Mouse (Mus musculus) c-Kit-positive CD71-negative TER-119-negative erythroid progenitor cells, embryonic 14.5 days (primary cell): ENCODE results near the gene Frmpd4.

ENCODE experiments used
- DNase-seq: peaks from one replicate; pipeline ENCODE4 v3.0.0-alpha.2; 2013; ENCODE audit warnings: low read depth

The Frmpd4 gene

GRCm38 (mm10) chrX:168124043-168124442 is 453.0 kb downstream of the Frmpd4 start:
- no peak for DNase-seq

- DNase-seq, result no peak
These were observed 453.5 kb downstream of the Frmpd4 start for GRCm38 (mm10) chrX:168123589-168123965.

GRCm38 (mm10) chrX:168122806-168123588 is 454.0 kb downstream of the Frmpd4 start:
- no peak for DNase-seq

GRCm38 (mm10) chrX:168041589-168041988 is 535.4 kb downstream of the Frmpd4 start:
- DNase-seq, result no peak

- DNase-seq, result no peak
These were observed 556.4 kb downstream of the Frmpd4 start for GRCm38 (mm10) chrX:168020574-168021145.

GRCm38 (mm10) chrX:168017792-168018191 is 559.2 kb downstream of the Frmpd4 start:
- DNase-seq, result no peak

GRCm38 (mm10) chrX:167984835-167985234 is 592.2 kb downstream of the Frmpd4 start:
- no peak for DNase-seq

- DNase-seq, result no peak
These were observed 625.8 kb downstream of the Frmpd4 start for GRCm38 (mm10) chrX:167951207-167951606.

- no peak for DNase-seq
These were observed 667.5 kb downstream of the Frmpd4 start for GRCm38 (mm10) chrX:167909483-167909882.

GRCm38 (mm10) chrX:167901046-167901445 is 676.0 kb downstream of the Frmpd4 start:
- no peak for DNase-seq

GRCm38 (mm10) chrX:167854821-167855220 is 722.2 kb downstream of the Frmpd4 start:
- no peak for DNase-seq

- no peak for DNase-seq
These were observed 744.5 kb downstream of the Frmpd4 start for GRCm38 (mm10) chrX:167832543-167832942.

GRCm38 (mm10) chrX:167828456-167828855 is 748.6 kb downstream of the Frmpd4 start:
- DNase-seq, result no peak

- peak; percentile 7 for DNase-seq
These were observed 759.7 kb downstream of the Frmpd4 start for GRCm38 (mm10) chrX:167817363-167817762.

GRCm38 (mm10) chrX:167810120-167810519 is 766.9 kb downstream of the Frmpd4 start:
- no peak for DNase-seq

GRCm38 (mm10) chrX:167808572-167808971 is 768.5 kb downstream of the Frmpd4 start:
- DNase-seq, result no peak

- DNase-seq, result no peak
These were observed 788.3 kb downstream of the Frmpd4 start for GRCm38 (mm10) chrX:167788737-167789136.

GRCm38 (mm10) chrX:167783526-167783925 is 793.5 kb downstream of the Frmpd4 start:
- DNase-seq, result no peak

- DNase-seq, result no peak
These were observed 857.5 kb downstream of the Frmpd4 start for GRCm38 (mm10) chrX:167719564-167719981.

GRCm38 (mm10) chrX:167719092-167719491 is 857.9 kb downstream of the Frmpd4 start:
- no peak for DNase-seq

- no peak for DNase-seq
These were observed 922.1 kb downstream of the Frmpd4 start for GRCm38 (mm10) chrX:167654806-167655495.

- no peak for DNase-seq
These were observed 922.8 kb downstream of the Frmpd4 start for GRCm38 (mm10) chrX:167654249-167654648.

GRCm38 (mm10) chrX:167597639-167598217 is 979.3 kb downstream of the Frmpd4 start:
- no peak for DNase-seq
